In the genomic region with DNA sequence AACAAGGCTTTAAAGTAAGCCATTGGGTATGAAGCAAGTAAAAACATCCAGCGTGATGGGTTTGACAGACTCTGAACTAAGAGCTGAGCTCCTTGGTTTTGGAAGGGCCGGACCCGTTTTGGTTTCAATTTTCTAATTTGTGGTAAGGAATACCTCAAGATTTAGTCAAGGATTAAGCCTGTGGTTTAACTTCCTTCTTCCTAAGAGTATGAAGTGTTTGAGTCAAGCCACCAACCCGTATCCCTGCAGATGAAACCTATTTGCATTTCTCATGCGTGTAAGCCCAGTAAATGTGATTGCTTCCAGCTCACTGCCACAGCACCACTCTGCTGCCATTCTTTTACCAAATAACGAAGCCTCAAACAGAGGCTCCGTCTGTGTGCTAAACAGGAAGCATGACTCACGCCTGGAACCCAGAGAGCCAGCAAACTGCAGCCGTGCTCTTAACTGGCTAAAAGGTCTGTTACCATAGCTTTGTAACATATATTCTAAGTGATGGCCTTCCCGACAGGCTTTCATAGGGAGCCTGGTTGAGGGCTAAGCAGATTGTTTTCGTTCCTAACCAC, we compare ENCODE assay signal across 8 mouse cellular contexts.
DNase-seq lines count a peak whose midpoint lies in the region; ATAC-seq and TF ChIP-seq lines count a peak whose summit lies in the region.

No protein-coding gene starts in this region.

- peak in 1 of 2 experiments; percentile 10 for DNase-seq in spleen, adult 2 months (ENCODE audit: low read depth in 1 of 2, low spot score in 2 of 2)
- DNase-seq in spleen, adult 12 weeks (ENCODE audit: low spot score), result no peak
- DNase-seq in brain, embryonic 18.5 days (ENCODE audit: low read depth, low spot score), result peak; percentile 16
- DNase-seq in hindbrain, embryonic 14.5 days (ENCODE audit: low spot score), result no peak
- DNase-seq in lung, embryonic 14.5 days, result peak; percentile 70
- no peak for DNase-seq in ovary, postnatal 14 days (ENCODE audit: low spot score)

- no peak overlapping the region for H3K27ac ChIP-seq in spleen, adult 2 months (ENCODE audit: insufficient read depth, low read length)
- peak overlapping the region; percentile 70 for H3K27ac ChIP-seq in forebrain, embryonic 12.5 days
- H3K27ac ChIP-seq in hindbrain, embryonic 14.5 days, result no peak overlapping the region
- no peak overlapping the region for H3K27ac ChIP-seq in lung, embryonic 14.5 days (ENCODE audit: low read depth)
- H3K27ac ChIP-seq in neural tube, embryonic 14.5 days (ENCODE audit: low read depth, low read length), result no peak overlapping the region

- H3K27me3 ChIP-seq in spleen, adult 2 months (ENCODE audit: control insufficient read depth, insufficient read depth, low read length), result no peaks in the 10 kb centered on the region
- H3K27me3 ChIP-seq in forebrain, embryonic 12.5 days, result no peaks in the 10 kb centered on the region
- no peaks in the 10 kb centered on the region for H3K27me3 ChIP-seq in hindbrain, embryonic 14.5 days (ENCODE audit: control insufficient read depth, insufficient read depth, low read length)
- H3K27me3 ChIP-seq in lung, embryonic 14.5 days (ENCODE audit: insufficient read depth, low read length), result no peaks in the 10 kb centered on the region
- H3K27me3 ChIP-seq in neural tube, embryonic 14.5 days (ENCODE audit: control insufficient read depth, insufficient read depth, low read length), result no peaks in the 10 kb centered on the region

- H3K9ac ChIP-seq in forebrain, embryonic 12.5 days, result no peak overlapping the region
- no peak overlapping the region for H3K9ac ChIP-seq in hindbrain, embryonic 14.5 days
- no peak overlapping the region for H3K9ac ChIP-seq in lung, embryonic 14.5 days
- no peak overlapping the region for H3K9ac ChIP-seq in neural tube, embryonic 14.5 days (replicated peaks; ENCODE audit: low read depth, low read length)

- H3K4me1 ChIP-seq in spleen, adult 2 months (ENCODE audit: control insufficient read depth, insufficient read depth, insufficient read length), result no peaks in the 10 kb centered on the region; the same call in 1 of the 2 replicates
- no peaks in the 10 kb centered on the region for H3K4me1 ChIP-seq in forebrain, embryonic 12.5 days
- no peaks in the 10 kb centered on the region for H3K4me1 ChIP-seq in hindbrain, embryonic 14.5 days (replicated peaks; ENCODE audit: control insufficient read depth, insufficient read depth, low read length)
- H3K4me1 ChIP-seq in lung, embryonic 14.5 days (ENCODE audit: insufficient read depth), result no peaks in the 10 kb centered on the region
- no peaks in the 10 kb centered on the region for H3K4me1 ChIP-seq in neural tube, embryonic 14.5 days (ENCODE audit: control insufficient read depth, insufficient read depth, low read length)

- H3K4me2 ChIP-seq in forebrain, embryonic 12.5 days, result peak overlapping the region; percentile 21
- H3K4me2 ChIP-seq in hindbrain, embryonic 14.5 days (replicated peaks), result no peak overlapping the region; the same call in 1 of the 2 replicates
- no peak overlapping the region for H3K4me2 ChIP-seq in lung, embryonic 14.5 days
- H3K4me2 ChIP-seq in neural tube, embryonic 14.5 days (ENCODE audit: low read depth, low read length), result peak overlapping the region; percentile 7; the same call in 1 of the 2 replicates

- no peak for TF ChIP-seq CTCF in spleen, adult 2 months (IDR thresholded peaks at IDR 0.05; ENCODE audit: extremely low read depth, insufficient read depth, insufficient read length, insufficient replicate concordance)
- no peak for TF ChIP-seq CTCF in lung, embryonic 14.5 days (IDR thresholded peaks at IDR 0.05; ENCODE audit: low read depth)

- ATAC-seq in forebrain, embryonic 12.5 days (ENCODE audit: low FRiP score), result peak; percentile 85
- peak; percentile 66; the same call in 1 of the 2 replicates for ATAC-seq in hindbrain, embryonic 14.5 days (ENCODE audit: low FRiP score)
- peak; percentile 49; the same call in 1 of the 2 replicates for ATAC-seq in lung, embryonic 14.5 days (ENCODE audit: insufficient read depth)
- ATAC-seq in neural tube, embryonic 14.5 days (ENCODE audit: low read depth), result peak; percentile 65; the same call in 1 of the 2 replicates

- H3K4me3 ChIP-seq in spleen, adult 2 months (ENCODE audit: extremely low read depth, insufficient read depth, insufficient read length), result peak overlapping the region; percentile 3; the same call in 1 of the 2 replicates
- no peak overlapping the region for H3K4me3 ChIP-seq in forebrain, embryonic 12.5 days (replicated peaks)
- H3K4me3 ChIP-seq in hindbrain, embryonic 14.5 days (replicated peaks; ENCODE audit: low read length), result no peak overlapping the region
- no peak overlapping the region for H3K4me3 ChIP-seq in lung, embryonic 14.5 days (ENCODE audit: low read depth, low read length)
- H3K4me3 ChIP-seq in neural tube, embryonic 14.5 days (ENCODE audit: low read depth, low read length), result no peak overlapping the region

- 1% methylated on average over 11 of the region's 11 CpGs for WGBS in spleen, adult 2 months
- WGBS in forebrain, embryonic 12.5 days, result 32% methylated on average over 11 of the region's 11 CpGs
- WGBS in hindbrain, embryonic 14.5 days, result 60% methylated on average over 11 of the region's 11 CpGs
- WGBS in lung, embryonic 14.5 days, result 49% methylated on average over 11 of the region's 11 CpGs
- 53% methylated on average over 11 of the region's 11 CpGs for WGBS in neural tube, embryonic 14.5 days

- no peaks in the 10 kb centered on the region for H3K9me3 ChIP-seq in forebrain, embryonic 12.5 days
- no peaks in the 10 kb centered on the region for H3K9me3 ChIP-seq in hindbrain, embryonic 14.5 days (ENCODE audit: control insufficient read depth, low read length)
- H3K9me3 ChIP-seq in lung, embryonic 14.5 days (ENCODE audit: low read depth, low read length), result no peaks in the 10 kb centered on the region
- H3K9me3 ChIP-seq in neural tube, embryonic 14.5 days (ENCODE audit: control insufficient read depth, low read length), result no peaks in the 10 kb centered on the region

- TF ChIP-seq POLR2A in spleen, adult 2 months (IDR thresholded peaks at IDR 0.05; ENCODE audit: low read depth, low read length), result no peak

- H3K36me3 ChIP-seq in spleen, adult 2 months (ENCODE audit: control insufficient read depth, insufficient read depth, low read length), result no peaks in the 10 kb centered on the region
- H3K36me3 ChIP-seq in forebrain, embryonic 12.5 days (replicated peaks), result no peaks in the 10 kb centered on the region
- H3K36me3 ChIP-seq in hindbrain, embryonic 14.5 days (replicated peaks; ENCODE audit: control insufficient read depth, insufficient read depth), result no peaks in the 10 kb centered on the region
- no peaks in the 10 kb centered on the region for H3K36me3 ChIP-seq in lung, embryonic 14.5 days (ENCODE audit: insufficient read depth)
- no peaks in the 10 kb centered on the region for H3K36me3 ChIP-seq in neural tube, embryonic 14.5 days (ENCODE audit: control insufficient read depth, insufficient read depth, low read length)

Comparison
In these comparisons a context has a peak if more than half of its experiments do, and no peak if none do; other contexts are left out.
1. DNase-seq: peak in brain, embryonic 18.5 days (single experiment) and lung, embryonic 14.5 days (single experiment); none in spleen, adult 12 weeks (single experiment), hindbrain, embryonic 14.5 days (single experiment) and ovary, postnatal 14 days (single experiment).
2. H3K4me2 ChIP-seq: peak in forebrain, embryonic 12.5 days (single experiment) and neural tube, embryonic 14.5 days (single experiment); none in hindbrain, embryonic 14.5 days (single experiment) and lung, embryonic 14.5 days (single experiment).
3. Peak in every context shown above with its lines, with median percentiles within 50 percentile points of each other: ATAC-seq.